Mouse (Mus musculus) MEL (cell line): ENCODE measurements around the gene Ccdc183. TPM values are rescaled to one million over a fixed set of nuclear protein-coding genes. Genes with fewer than 3 reads are reported as not detected.
A peak's percentile ranks its signal among the peaks of the same experiment; 100 is the strongest.

ENCODE experiments used
- DNase-seq: peaks from one replicate; pipeline ENCODE4 v3.0.0; 2011; ENCODE audit warnings: low read depth, low spot score
- H3K27ac ChIP-seq: 2 replicates; pipeline ENCODE4 v1.5.1; 2012; ENCODE audit warnings: low read depth, mild to moderate bottlenecking, control low read depth, low read length, moderate library complexity; ENCODE audit not compliant: control insufficient read depth
- H3K27me3 ChIP-seq, 2 experiments: fragments of 150-350 bp in 1 of 2; sonication (generic) in 1 of 2; 2 replicates each; pipeline ENCODE4 v1.6.1; 2012; ENCODE audit warnings: low read length in 2 of 2, mild to moderate bottlenecking in 2 of 2, improper control_type of control experiment in 1 of 2, moderate library complexity in 1 of 2; ENCODE audit not compliant: insufficient read depth in 2 of 2, control insufficient read depth in 1 of 2
- H3K36me3 ChIP-seq, 2 experiments: 2 replicates each; pipeline ENCODE4 v1.6.1; 2012 to 2014; ENCODE audit warnings: low read length in 2 of 2, improper control_type of control experiment in 1 of 2, inconsistent platforms in 1 of 2, mild to moderate bottlenecking in 1 of 2; ENCODE audit not compliant: insufficient read depth in 2 of 2, control insufficient read depth in 1 of 2
- H3K4me1 ChIP-seq, 2 experiments: fragments of 150-350 bp in 1 of 2; sonication (generic) in 1 of 2; 2 replicates each; pipeline ENCODE4 v1.6.1; 2012; ENCODE audit warnings: low read length in 2 of 2, improper control_type of control experiment in 1 of 2, mild to moderate bottlenecking in 1 of 2; ENCODE audit not compliant: insufficient read depth in 2 of 2, control insufficient read depth in 1 of 2
- H3K4me3 ChIP-seq, 2 experiments: fragments of 150-350 bp in 1 of 2; sonication (generic) in 1 of 2; 2 replicates each; pipeline ENCODE4 v1.5.1; 2012; ENCODE audit warnings: low read depth in 2 of 2, low read length in 2 of 2, mild to moderate bottlenecking in 2 of 2, moderate library complexity in 2 of 2, control low read depth in 1 of 2, improper control_type of control experiment in 1 of 2; ENCODE audit not compliant: control insufficient read depth in 1 of 2, insufficient read depth in 1 of 2
- H3K79me2 ChIP-seq: 2 replicates; pipeline ENCODE4 v1.6.1; 2012; ENCODE audit warnings: mild to moderate bottlenecking, low read length, moderate library complexity; ENCODE audit not compliant: control insufficient read depth, poor library complexity, insufficient read depth
- H3K9ac ChIP-seq: 2 replicates; pipeline ENCODE4 v1.6.1; 2012; ENCODE audit warnings: low read depth, mild to moderate bottlenecking, control low read depth, low read length, moderate library complexity; ENCODE audit not compliant: control insufficient read depth, poor library complexity, severe bottlenecking
- H3K9me3 ChIP-seq: fragments of 150-350 bp; sonication (generic); replicated peaks from 2 replicates; pipeline ENCODE4 v1.6.1; 2012; ENCODE audit warnings: mild to moderate bottlenecking, low read length, improper control_type of control experiment, moderate library complexity; ENCODE audit not compliant: insufficient read depth
- CTCF ChIP-seq, 3 experiments: IDR thresholded peaks in 2 of 3; conservative IDR thresholded peaks in 1 of 3; 2 replicates each; pipeline ENCODE4 v1.5.1; 2011 to 2012; ENCODE audit warnings: low read length in 3 of 3, low read depth in 2 of 3, mild to moderate bottlenecking in 2 of 3, improper control_type of control experiment in 1 of 3, inconsistent platforms in 1 of 3, mixed read lengths in 1 of 3, moderate library complexity in 1 of 3; ENCODE audit not compliant: control insufficient read depth in 1 of 3, insufficient read depth in 1 of 3, poor library complexity in 1 of 3, severe bottlenecking in 1 of 3
- EP300 ChIP-seq, 2 experiments: IDR thresholded peaks; 2 replicates each; pipeline ENCODE4 v1.6.1; 2011; ENCODE audit warnings: improper control_type of control experiment in 2 of 2, low read length in 2 of 2, low read depth in 1 of 2, mild to moderate bottlenecking in 1 of 2
- GABPA ChIP-seq: IDR thresholded peaks from 2 replicates; pipeline ENCODE4 v1.6.1; 2012; ENCODE audit warnings: low read depth, mild to moderate bottlenecking, inconsistent platforms, low read length, improper control_type of control experiment, moderate library complexity
- HCFC1 ChIP-seq: IDR thresholded peaks from 2 replicates; pipeline ENCODE4 v1.6.1; 2012; ENCODE audit warnings: low read depth, mild to moderate bottlenecking, inconsistent platforms, low read length, improper control_type of control experiment, moderate library complexity
- MAZ ChIP-seq: IDR thresholded peaks from 2 replicates; pipeline ENCODE4 v1.6.1; 2012; ENCODE audit warnings: low read depth, mild to moderate bottlenecking, inconsistent platforms, low read length, improper control_type of control experiment
- MEF2A ChIP-seq: IDR thresholded peaks from 2 replicates; pipeline ENCODE4 v1.6.1; 2014; ENCODE audit warnings: low read depth, mild to moderate bottlenecking, inconsistent platforms, low read length, improper control_type of control experiment; ENCODE audit not compliant: poor library complexity, insufficient replicate concordance, severe bottlenecking; ENCODE audit errors: extremely low read depth
- RAD21 ChIP-seq: IDR thresholded peaks from 2 replicates; pipeline ENCODE4 v1.6.1; 2011; ENCODE audit warnings: mild to moderate bottlenecking, low read depth, low read length, improper control_type of control experiment
- SMC3 ChIP-seq: IDR thresholded peaks from 2 replicates; pipeline ENCODE4 v1.6.1; 2011; ENCODE audit warnings: low read depth, low read length, improper control_type of control experiment
- TAL1 ChIP-seq: IDR thresholded peaks from 2 replicates; pipeline ENCODE4 v1.6.1; 2012; ENCODE audit warnings: mild to moderate bottlenecking, inconsistent platforms, low read length, moderate library complexity, mixed read lengths
- USF1 ChIP-seq: IDR thresholded peaks from 2 replicates; pipeline ENCODE4 v1.6.1; 2014; ENCODE audit warnings: low read depth, mild to moderate bottlenecking, inconsistent platforms, low read length, improper control_type of control experiment, moderate library complexity
- polyA plus RNA-seq, 2 experiments: library from polyadenylated mRNA; stranded (reverse) in 1 of 2; unstranded in 1 of 2; fragments of >175 nt in 1 of 2; fragments of >200 nt in 1 of 2; gene quantifications; 2 replicates each; pipeline versions ENCODE4 v1.2.1 to v1.2.4; 2012; ENCODE audit warnings: low replicate concordance in 2 of 2, low read depth in 1 of 2; ENCODE audit not compliant: insufficient read length in 2 of 2, insufficient read depth in 1 of 2, missing spikeins in 1 of 2
- total RNA-seq: library from RNA; depleted of rRNA; stranded (reverse); fragments of 300-350 nt; gene quantifications from 2 replicates; pipeline ENCODE4 v1.2.3, GENCODE M21; 2012

Ccdc183 gene
- total and polyA plus RNA-seq, 3 experiments = 0.04 to 0.26 TPM; not detected in 1

DNA sequence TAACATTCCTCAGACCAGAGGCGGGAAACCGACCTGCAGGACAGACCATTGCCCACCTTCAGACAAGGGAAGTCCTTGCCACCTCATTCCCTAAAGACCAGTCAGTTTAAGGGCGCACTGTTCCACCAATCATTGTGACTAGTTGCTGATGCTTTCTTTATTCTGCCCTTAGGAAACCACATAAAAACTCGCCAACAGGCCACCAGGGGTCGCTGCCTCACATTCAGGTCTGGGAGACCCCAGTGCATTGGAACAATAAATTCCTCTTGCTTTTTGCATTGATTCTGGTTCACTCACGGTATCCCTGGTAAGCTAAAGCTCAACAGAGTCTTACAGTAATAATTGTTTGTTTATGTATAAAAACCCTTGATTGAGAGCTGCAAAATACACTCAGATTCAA lies 22.4 kb upstream of the Ccdc183 start:
- TF ChIP-seq RAD21 (peak; percentile 21; the same call in 1 of the 2 replicates), CTCF (IDR thresholded peaks at IDR 0.05 in 2 of 3, conservative IDR thresholded peaks at IDR 0.05 in 1 of 3; ENCODE audit: control insufficient read depth in 1 of 3, insufficient read depth in 1 of 3, low read depth in 2 of 3, low read length in 3 of 3, poor library complexity in 1 of 3, severe bottlenecking in 1 of 3) (peak; percentile 67 to 85 (median 73)), SMC3 (peak; percentile 36), EP300 (IDR thresholded peaks at IDR 0.05; ENCODE audit: low read depth in 1 of 2, low read length in 2 of 2) (no peak)

DNA sequence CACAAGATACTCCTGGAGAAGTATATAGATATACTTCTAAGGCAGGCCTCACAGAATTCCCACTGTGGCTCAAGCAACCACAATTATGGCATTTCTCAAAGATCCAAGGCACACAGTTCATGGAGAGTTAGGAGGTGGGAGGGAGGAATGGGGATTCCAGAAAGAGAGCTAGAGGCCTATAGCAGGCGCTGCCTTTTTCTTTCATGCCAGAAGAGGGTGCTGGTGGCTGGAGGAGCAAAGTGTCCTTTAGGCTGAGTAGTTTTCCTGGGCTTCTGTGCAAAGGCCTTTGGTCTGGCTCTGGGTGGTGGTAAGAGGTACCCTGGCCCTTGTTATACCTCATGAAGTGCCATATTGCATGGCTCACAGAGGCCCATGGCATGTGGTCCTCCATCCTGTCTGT lies 16.6 kb upstream of the Ccdc183 start:
- TF ChIP-seq GABPA (no peak), CTCF (IDR thresholded peaks at IDR 0.05 in 2 of 3, conservative IDR thresholded peaks at IDR 0.05 in 1 of 3; ENCODE audit: control insufficient read depth in 1 of 3, insufficient read depth in 1 of 3, low read depth in 2 of 3, low read length in 3 of 3, poor library complexity in 1 of 3, severe bottlenecking in 1 of 3) (0 out of 6 replicates have a peak, but pooled peaks of 1 of the 3 experiments have one; percentile 3), TAL1 (no peak), USF1 (no peak)
- Histone ChIP-seq H3K4me3 (no peak overlapping the region), H3K4me1 (no peaks in the 10 kb centered on the region), H3K27me3 (peaks cover 0 to 2% of the 10 kb centered on the region in 2 experiments; a peak in 1 of 4 replicates), H3K27ac (no peak overlapping the region), H3K9me3 (no peaks in the 10 kb centered on the region), H3K36me3 (no peaks in the 10 kb centered on the region), H3K79me2 (no peaks in the 10 kb centered on the region), H3K9ac (no peak overlapping the region)
- DNase-seq = no peak

More for the DNA sequence above, 22.4 kb upstream of the Ccdc183 start:
- H3K9me3 ChIP-seq = no peaks in the 10 kb centered on the region
- H3K9ac ChIP-seq = no peak overlapping the region
- no peak overlapping the region for H3K4me3 ChIP-seq
- H3K79me2 ChIP-seq = no peaks in the 10 kb centered on the region
- no peaks in the 10 kb centered on the region for H3K4me1 ChIP-seq
- no peaks in the 10 kb centered on the region for H3K36me3 ChIP-seq
- H3K27ac ChIP-seq = no peak overlapping the region
- DNase-seq = peak; percentile 57
- peaks cover 0 to 4% of the 10 kb centered on the region in 2 experiments; a peak in 1 of 4 replicates for H3K27me3 ChIP-seq

DNA sequence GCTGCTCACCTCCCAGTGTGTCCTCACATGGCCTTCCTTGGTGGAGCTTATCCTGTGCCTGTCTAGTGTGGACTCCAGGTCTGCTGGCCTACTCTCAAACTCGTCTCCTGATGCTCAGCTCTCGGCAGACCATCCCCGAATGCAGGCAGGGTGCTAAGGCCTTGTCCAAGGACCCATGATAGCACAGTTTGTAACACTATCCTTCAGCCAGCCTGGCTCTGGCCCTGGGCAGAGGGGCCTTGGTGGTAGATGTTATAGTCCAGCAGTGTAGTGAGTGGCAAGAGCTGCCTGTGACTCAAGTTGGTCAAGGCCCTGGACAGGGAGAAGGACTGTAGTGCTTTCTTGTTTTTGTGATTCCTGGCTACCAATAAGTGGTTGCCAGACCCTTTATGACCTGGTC lies 16.1 kb upstream of the Ccdc183 start:
- H3K27ac ChIP-seq = no peak overlapping the region
- peaks cover 0 to 4% of the 10 kb centered on the region in 2 experiments; a peak in 1 of 4 replicates for H3K27me3 ChIP-seq
- H3K79me2 ChIP-seq = no peaks in the 10 kb centered on the region
- TF ChIP-seq RAD21 (no peak), MEF2A (no peak), MAZ (no peak), HCFC1 (no peak), SMC3 (no peak), CTCF (IDR thresholded peaks at IDR 0.05 in 2 of 3, conservative IDR thresholded peaks at IDR 0.05 in 1 of 3; ENCODE audit: control insufficient read depth in 1 of 3, insufficient read depth in 1 of 3, low read depth in 2 of 3, low read length in 3 of 3, poor library complexity in 1 of 3, severe bottlenecking in 1 of 3) (no peak), TAL1 (no peak), EP300 (IDR thresholded peaks at IDR 0.05; ENCODE audit: low read depth in 1 of 2, low read length in 2 of 2) (no peak)
- H3K9me3 ChIP-seq = no peaks in the 10 kb centered on the region
- H3K4me1 ChIP-seq = no peaks in the 10 kb centered on the region
- no peak overlapping the region for H3K4me3 ChIP-seq
- H3K36me3 ChIP-seq = no peaks in the 10 kb centered on the region
- no peak overlapping the region for H3K9ac ChIP-seq
- DNase-seq = no peak
